Mouse (Mus musculus) myocyte (in vitro differentiated cells): ENCODE measurements around the gene Sec16b. TPM values are rescaled to one million over a fixed set of nuclear protein-coding genes. Genes with fewer than 3 reads are reported as not detected.

ENCODE experiments used
- H3K27me3 ChIP-seq: one replicate; pipeline ENCODE4 v1.6.1; 2011; ENCODE audit not compliant: control insufficient read depth, insufficient read depth, insufficient read length
- H3K36me3 ChIP-seq: one replicate; pipeline ENCODE4 v1.6.1; 2011; ENCODE audit not compliant: control insufficient read depth, insufficient read depth
- H3K4me2 ChIP-seq: one replicate; pipeline ENCODE4 v1.6.1; 2011; ENCODE audit warnings: low read depth, control low read depth
- H3K4me3 ChIP-seq: one replicate; pipeline ENCODE4 v1.5.1; 2011; ENCODE audit warnings: mild to moderate bottlenecking, control low read depth, moderate library complexity
- H3K79me2 ChIP-seq: one replicate; pipeline ENCODE4 v1.6.1; 2011; ENCODE audit not compliant: control insufficient read depth, insufficient read depth
- H3ac ChIP-seq: one replicate; pipeline ENCODE4 v1.6.1; 2011; ENCODE audit not compliant: control insufficient read depth, insufficient read length
- CEBPB ChIP-seq: IDR thresholded peaks from 2 replicates; pipeline ENCODE4 v1.6.1; 2011; ENCODE audit warnings: mild to moderate bottlenecking, moderate library complexity; ENCODE audit not compliant: poor library complexity, insufficient read depth, severe bottlenecking
- E2F4 ChIP-seq: IDR thresholded peaks from one replicate; pipeline ENCODE4 v1.6.1; 2011; ENCODE audit warnings: mild to moderate bottlenecking, control low read depth, moderate library complexity; ENCODE audit not compliant: insufficient read depth
- MAX ChIP-seq: IDR thresholded peaks from one replicate; pipeline ENCODE4 v1.6.1; 2011; ENCODE audit warnings: low read depth, mild to moderate bottlenecking, control low read depth
- MYOD1 ChIP-seq, 3 experiments: IDR thresholded peaks; one replicate each; pipeline ENCODE4 v1.6.1; 2011; ENCODE audit warnings: control low read depth in 2 of 3, low read depth in 2 of 3, mild to moderate bottlenecking in 2 of 3, moderate library complexity in 1 of 3; ENCODE audit not compliant: insufficient read length in 2 of 3, control insufficient read depth in 1 of 3
- MYOG ChIP-seq, 3 experiments: IDR thresholded peaks; one replicate each; pipeline ENCODE4 v1.6.1; 2011; ENCODE audit warnings: control low read depth in 2 of 3, low read depth in 2 of 3, mild to moderate bottlenecking in 2 of 3; ENCODE audit not compliant: insufficient read length in 2 of 3, control insufficient read depth in 1 of 3, insufficient read depth in 1 of 3
- POLR2A ChIP-seq: IDR thresholded peaks from one replicate; pipeline ENCODE4 v1.6.1; 2011; ENCODE audit warnings: low read depth, mild to moderate bottlenecking, control low read depth, moderate library complexity; ENCODE audit not compliant: insufficient read length
- POLR2AphosphoS2 ChIP-seq: IDR thresholded peaks from one replicate; pipeline ENCODE4 v1.6.1; 2011; ENCODE audit warnings: low read depth, control low read depth; ENCODE audit not compliant: insufficient read length
- REST ChIP-seq: IDR thresholded peaks from one replicate; pipeline ENCODE4 v1.6.1; 2011; ENCODE audit warnings: mild to moderate bottlenecking, control low read depth, moderate library complexity; ENCODE audit not compliant: insufficient read depth, insufficient read length
- SRF ChIP-seq: IDR thresholded peaks from one replicate; pipeline ENCODE4 v1.6.1; 2011; ENCODE audit warnings: low read depth; ENCODE audit not compliant: control insufficient read depth, insufficient read length
- TCF12 ChIP-seq: IDR thresholded peaks from one replicate; pipeline ENCODE4 v1.6.1; 2011; ENCODE audit warnings: mild to moderate bottlenecking, control low read depth; ENCODE audit not compliant: poor library complexity, insufficient read depth, severe bottlenecking
- TCF3 ChIP-seq: IDR thresholded peaks from one replicate; pipeline ENCODE4 v1.6.1; 2011; ENCODE audit warnings: low read depth, control low read depth; ENCODE audit not compliant: insufficient read length
- USF1 ChIP-seq: IDR thresholded peaks from one replicate; pipeline ENCODE4 v1.6.1; 2011; ENCODE audit warnings: low read depth, mild to moderate bottlenecking, control low read depth, moderate library complexity
- polyA plus RNA-seq: library from polyadenylated mRNA; unstranded; fragments of >200 nt; fragmentation: generic; extraction: Trizol; gene quantifications from one replicate; pipeline ENCODE4 v1.2.1, GENCODE M21; 2012; ENCODE audit warnings: missing spikeins

The Sec16b gene
- polyA plus RNA-seq, 1 experiment = 4.3 TPM

GRCm38 (mm10) chr1:157514298-157514697 lies 7.8 kb downstream of the Sec16b start:
- Histone ChIP-seq H3K4me3 (no peak overlapping the region), H3ac (no peak overlapping the region), H3K36me3 (no peaks in the 10 kb centered on the region), H3K4me2 (no peak overlapping the region), H3K79me2 (no peaks in the 10 kb centered on the region), H3K27me3 (no peaks in the 10 kb centered on the region)
- TF ChIP-seq E2F4 (no peak), POLR2AphosphoS2 (no peak)

DNA sequence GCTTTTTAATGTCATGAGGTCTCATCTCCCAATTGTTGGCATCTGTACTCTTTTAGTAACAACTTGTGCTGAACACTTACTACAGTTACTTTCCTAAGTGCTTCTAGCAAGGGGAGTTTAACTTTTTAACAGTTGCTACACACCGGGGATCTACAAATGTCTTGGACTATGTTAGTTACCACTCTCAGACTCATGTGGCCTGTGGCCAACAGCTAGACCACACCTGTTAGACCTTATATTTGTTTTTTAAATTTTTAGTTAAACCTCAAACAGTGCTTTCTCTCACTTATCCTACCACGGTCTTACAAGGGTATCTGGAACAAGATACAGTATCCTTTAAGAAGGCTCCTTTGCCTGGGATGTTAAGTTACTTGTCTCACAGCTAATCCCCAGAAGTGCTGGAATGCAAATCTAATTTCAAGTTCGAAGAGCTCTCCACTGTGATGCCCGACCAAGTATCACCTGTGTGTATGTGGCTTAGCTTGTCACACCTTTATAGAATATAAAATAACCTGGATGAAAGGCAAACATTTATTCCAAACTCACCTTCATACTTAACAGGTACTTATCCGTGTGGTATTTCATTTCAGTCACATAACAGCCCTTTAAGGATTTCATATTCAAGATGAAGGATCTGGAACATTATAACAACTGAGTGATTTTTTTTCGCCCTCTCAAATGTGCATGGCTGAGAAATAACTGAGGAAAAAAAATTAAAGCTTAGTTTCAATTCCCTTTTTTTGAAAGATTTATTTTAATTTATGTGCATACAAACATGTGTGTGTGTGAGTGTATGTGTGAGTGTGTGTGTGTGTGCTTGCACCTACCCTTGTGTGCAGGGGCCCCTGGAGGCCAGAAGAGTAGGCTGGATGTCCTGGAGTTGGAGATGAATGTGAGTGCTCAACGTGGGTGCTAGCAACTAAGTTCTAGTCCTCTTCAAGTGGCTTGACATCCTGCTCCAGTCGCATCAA lies 10.6 kb downstream of the Sec16b start:
- TF ChIP-seq MAX (no peak), TCF3 (no peak), MYOG (IDR thresholded peaks at IDR 0.05; ENCODE audit: control insufficient read depth in 1 of 3, insufficient read depth in 1 of 3, insufficient read length in 2 of 3, low read depth in 2 of 3) (no peak), POLR2AphosphoS2 (no peak), MYOD1 (IDR thresholded peaks at IDR 0.05; ENCODE audit: control insufficient read depth in 1 of 3, insufficient read length in 2 of 3, low read depth in 2 of 3) (no peak), REST (no peak), CEBPB (no peak), USF1 (no peak), E2F4 (no peak), POLR2A (no peak), SRF (no peak)
- H3K4me3 ChIP-seq = no peak overlapping the region
- no peaks in the 10 kb centered on the region for H3K79me2 ChIP-seq
- no peaks in the 10 kb centered on the region for H3K36me3 ChIP-seq
- H3K4me2 ChIP-seq = peak overlapping the region; percentile 35
- H3K27me3 ChIP-seq = no peaks in the 10 kb centered on the region
- H3ac ChIP-seq = no peak overlapping the region

- Histone ChIP-seq H3K4me3 (no peak overlapping the region), H3ac (no peak overlapping the region), H3K27me3 (no peaks in the 10 kb centered on the region), H3K4me2 (peak overlapping the region; percentile 35), H3K79me2 (no peaks in the 10 kb centered on the region), H3K36me3 (no peaks in the 10 kb centered on the region)
- no peak for TF ChIP-seq REST
Measured at GRCm38 (mm10) chr1:157518111-157518523, 11.6 kb downstream of the Sec16b start.

DNA sequence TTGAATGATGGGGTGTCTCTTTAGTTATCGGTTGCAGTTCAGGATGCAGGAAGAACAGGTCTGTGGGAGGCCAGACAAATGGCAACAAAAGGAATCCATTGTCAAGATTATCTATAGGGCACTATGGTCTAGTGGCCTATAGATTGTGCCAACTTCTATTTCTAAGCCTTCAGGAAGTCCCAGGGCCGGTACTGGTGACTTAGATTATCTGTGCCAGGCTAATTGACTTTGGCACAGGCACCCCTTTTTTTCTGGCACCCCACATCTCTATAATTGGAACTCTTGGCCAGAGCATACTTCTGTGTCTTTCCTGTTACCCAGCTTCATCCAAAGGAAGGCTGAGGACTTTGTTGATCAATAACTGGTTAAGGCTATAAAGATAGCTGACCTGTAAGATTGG lies 12.9 kb downstream of the Sec16b start:
- TF ChIP-seq POLR2A (no peak), E2F4 (no peak), USF1 (no peak), CEBPB (no peak), SRF (no peak), TCF3 (no peak), REST (no peak), TCF12 (no peak), MAX (no peak), MYOG (IDR thresholded peaks at IDR 0.05; ENCODE audit: control insufficient read depth in 1 of 3, insufficient read depth in 1 of 3, insufficient read length in 2 of 3, low read depth in 2 of 3) (no peak), POLR2AphosphoS2 (no peak), MYOD1 (IDR thresholded peaks at IDR 0.05; ENCODE audit: control insufficient read depth in 1 of 3, insufficient read length in 2 of 3, low read depth in 2 of 3) (no peak)
- Histone ChIP-seq H3K4me3 (no peak overlapping the region), H3ac (no peak overlapping the region), H3K36me3 (no peaks in the 10 kb centered on the region), H3K4me2 (no peak overlapping the region), H3K27me3 (no peaks in the 10 kb centered on the region), H3K79me2 (no peaks in the 10 kb centered on the region)

DNA sequence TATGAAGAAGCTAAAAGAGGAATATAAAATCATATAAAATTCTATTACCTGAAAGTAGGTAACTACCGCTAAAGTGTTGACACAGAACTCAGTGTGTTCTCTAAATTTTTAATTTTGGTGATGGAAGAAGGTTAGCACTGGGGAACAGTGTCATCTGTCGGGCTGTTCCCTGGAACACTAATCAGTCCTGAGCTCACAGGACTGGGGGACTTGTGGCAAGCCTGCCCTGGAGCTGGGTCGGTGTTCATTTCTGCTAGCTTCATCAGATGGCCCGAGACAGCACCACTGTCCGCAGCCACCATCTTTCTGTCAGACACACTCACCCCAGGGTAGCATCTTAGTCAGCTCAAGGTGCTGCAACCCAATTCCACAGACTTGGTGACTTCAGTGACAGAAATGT lies 15.8 kb downstream of the Sec16b start:
- no peak for TF ChIP-seq REST
- TF ChIP-seq TCF3 = no peak
- TF ChIP-seq USF1 = no peak
- TF ChIP-seq TCF12 = no peak
- no peak for TF ChIP-seq CEBPB
- TF ChIP-seq E2F4 = no peak
- no peak for TF ChIP-seq MAX
- TF ChIP-seq POLR2AphosphoS2 = no peak
- TF ChIP-seq POLR2A = no peak
- TF ChIP-seq MYOD1 (IDR thresholded peaks at IDR 0.05; ENCODE audit: control insufficient read depth in 1 of 3, insufficient read length in 2 of 3, low read depth in 2 of 3) = no peak
- TF ChIP-seq SRF = no peak
- TF ChIP-seq MYOG (IDR thresholded peaks at IDR 0.05; ENCODE audit: control insufficient read depth in 1 of 3, insufficient read depth in 1 of 3, insufficient read length in 2 of 3, low read depth in 2 of 3) = no peak
- H3K4me3 ChIP-seq = no peak overlapping the region
- no peaks in the 10 kb centered on the region for H3K27me3 ChIP-seq
- H3K36me3 ChIP-seq = no peaks in the 10 kb centered on the region
- H3K79me2 ChIP-seq = no peaks in the 10 kb centered on the region
- no peak overlapping the region for H3K4me2 ChIP-seq
- no peak overlapping the region for H3ac ChIP-seq
